Mouse (Mus musculus): ENCODE data around the gene Nudt14. TPM values are rescaled to one million over a fixed set of nuclear protein-coding genes. Genes with fewer than 3 reads are reported as not detected.
A peak's percentile ranks its signal among the peaks of the same experiment; 100 is the strongest.

Gene Nudt14
- polyA plus RNA-seq, 1 experiment from 2014 or later: 65.9 TPM

- no peak overlapping the region for H3K27ac ChIP-seq
- H3K4me3 ChIP-seq: no peak overlapping the region
- H3K9me3 ChIP-seq (replicated peaks): no peaks in the 10 kb centered on the region
- no peak overlapping the region for H3K4me2 ChIP-seq (replicated peaks)
- H3K36me3 ChIP-seq: peaks cover 78% of the 10 kb centered on the region
- no peaks in the 10 kb centered on the region for H3K27me3 ChIP-seq
- H3K9ac ChIP-seq: no peak overlapping the region
- no peaks in the 10 kb centered on the region for H3K4me1 ChIP-seq
- 80% methylated on average over 5 of the region's 5 CpGs for WGBS
- ATAC-seq (ENCODE audit: low FRiP score): no peak
Observed at GRCm38 (mm10) chr12:112961872-112962271, 19.9 kb upstream of the Nudt14 start.

- Histone ChIP-seq H3K4me1 (no peaks in the 10 kb centered on the region), H3K9me3 (replicated peaks) (no peaks in the 10 kb centered on the region), H3K4me2 (replicated peaks) (no peak overlapping the region), H3K27me3 (no peaks in the 10 kb centered on the region), H3K36me3 (peaks cover 74% of the 10 kb centered on the region), H3K9ac (no peak overlapping the region), H3K4me3 (no peak overlapping the region), H3K27ac (no peak overlapping the region)
- 87% methylated on average over 7 of the region's 7 CpGs for WGBS
- ATAC-seq (ENCODE audit: low FRiP score): no peak
Observed at GRCm38 (mm10) chr12:112961428-112961827, 19.5 kb upstream of the Nudt14 start.

DNA sequence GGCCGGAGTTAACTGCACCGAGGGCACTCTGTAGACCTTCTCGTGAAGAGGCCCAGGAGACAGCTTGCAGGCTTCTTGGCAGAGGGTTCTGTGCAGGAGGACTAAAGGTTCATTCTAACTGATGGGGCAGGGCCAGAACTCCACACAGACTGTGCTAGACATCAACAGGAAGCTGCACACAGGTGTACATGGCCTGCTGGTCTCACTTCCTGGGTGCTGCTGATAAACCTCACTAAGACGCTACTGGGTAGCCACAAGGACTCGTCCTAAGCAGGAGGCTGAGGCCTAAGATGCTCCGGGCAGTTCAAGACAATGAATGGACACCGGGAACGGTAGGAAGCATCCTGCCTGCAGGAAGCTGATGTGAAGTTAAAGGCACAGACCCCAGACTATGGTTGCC, 17.5 kb upstream of the Nudt14 start:
- Histone ChIP-seq H3K4me1 (no peaks in the 10 kb centered on the region), H3K27me3 (no peaks in the 10 kb centered on the region), H3K36me3 (peaks cover 55% of the 10 kb centered on the region), H3K4me2 (replicated peaks) (no peak overlapping the region), H3K9ac (no peak overlapping the region), H3K27ac (no peak overlapping the region), H3K9me3 (replicated peaks) (no peaks in the 10 kb centered on the region), H3K4me3 (no peak overlapping the region)
- ATAC-seq (ENCODE audit: low FRiP score): no peak
- 85% methylated on average over 8 of the region's 8 CpGs for WGBS

DNA sequence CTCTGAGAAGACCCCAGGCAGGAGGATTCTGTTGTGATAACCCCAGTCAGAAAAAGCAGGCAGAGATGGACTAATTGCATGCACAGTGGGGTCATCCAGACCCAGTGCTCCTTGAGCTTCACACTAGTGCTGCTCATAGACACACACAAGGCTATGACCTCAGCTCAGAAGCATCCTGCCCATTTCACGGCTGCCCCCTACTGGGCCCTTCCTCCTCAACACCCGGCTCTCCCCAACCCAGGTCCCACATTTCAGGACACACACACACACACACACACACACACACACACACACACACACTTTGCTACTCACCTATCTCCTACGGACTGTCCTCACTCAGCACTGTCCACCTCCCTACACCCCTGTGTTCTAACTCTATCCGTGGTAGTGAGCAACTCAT, 16.4 kb upstream of the Nudt14 start:
- H3K27me3 ChIP-seq: no peaks in the 10 kb centered on the region
- H3K4me1 ChIP-seq: no peaks in the 10 kb centered on the region
- H3K4me2 ChIP-seq (replicated peaks): no peak overlapping the region
- WGBS: 38% methylated on average over 4 of the region's 4 CpGs
- no peak overlapping the region for H3K9ac ChIP-seq
- H3K9me3 ChIP-seq (replicated peaks): no peaks in the 10 kb centered on the region
- no peak for ATAC-seq (ENCODE audit: low FRiP score)
- H3K36me3 ChIP-seq: peaks cover 44% of the 10 kb centered on the region
- H3K4me3 ChIP-seq: no peak overlapping the region
- no peak overlapping the region for H3K27ac ChIP-seq

- Histone ChIP-seq H3K9me3 (replicated peaks) (no peaks in the 10 kb centered on the region), H3K9ac (no peak overlapping the region), H3K4me3 (no peak overlapping the region), H3K4me2 (replicated peaks) (no peak overlapping the region), H3K36me3 (peaks cover 19% of the 10 kb centered on the region), H3K4me1 (peaks cover 10% of the 10 kb centered on the region), H3K27ac (no peak overlapping the region; the same call in 1 of the 2 replicates), H3K27me3 (no peaks in the 10 kb centered on the region)
- peak; percentile 36 for ATAC-seq (ENCODE audit: low FRiP score)
- 39% methylated on average over 4 of the region's 4 CpGs for WGBS
Observed at GRCm38 (mm10) chr12:112955800-112956199, 13.9 kb upstream of the Nudt14 start.

GRCm38 (mm10) chr12:112952926-112953565, 11.1 kb upstream of the Nudt14 start:
- Histone ChIP-seq H3K4me3 (no peak overlapping the region), H3K4me2 (replicated peaks) (no peak overlapping the region), H3K9ac (no peak overlapping the region), H3K27ac (no peak overlapping the region), H3K27me3 (no peaks in the 10 kb centered on the region), H3K9me3 (replicated peaks) (no peaks in the 10 kb centered on the region), H3K4me1 (peaks cover 22% of the 10 kb centered on the region), H3K36me3 (no peaks in the 10 kb centered on the region)
- no peak for ATAC-seq (ENCODE audit: low FRiP score)
- WGBS: 81% methylated on average over 3 of the region's 3 CpGs

DNA sequence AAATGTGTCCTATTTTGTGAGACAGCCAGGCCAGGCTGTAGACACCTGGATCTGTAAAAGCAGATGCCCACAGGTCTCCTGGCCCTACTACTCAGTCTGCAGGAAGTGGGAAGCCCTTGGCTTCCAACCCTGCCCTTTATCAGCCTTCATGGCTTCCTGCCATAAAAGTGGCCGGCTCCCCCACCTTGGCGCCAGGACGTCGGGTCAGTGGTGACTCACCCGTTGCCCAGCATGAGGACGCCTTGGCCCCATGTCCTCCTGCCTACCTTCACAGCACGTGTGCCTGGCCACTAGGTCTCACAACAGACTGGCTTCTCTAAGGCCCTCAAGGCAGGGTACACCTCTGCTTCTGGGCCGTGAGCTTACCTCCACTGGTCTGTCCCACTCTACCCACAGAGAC, 10.5 kb upstream of the Nudt14 start:
- Histone ChIP-seq H3K9me3 (replicated peaks) (no peaks in the 10 kb centered on the region), H3K4me1 (peaks cover 22% of the 10 kb centered on the region), H3K36me3 (no peaks in the 10 kb centered on the region), H3K9ac (no peak overlapping the region), H3K4me3 (no peak overlapping the region), H3K27me3 (no peaks in the 10 kb centered on the region), H3K27ac (no peak overlapping the region), H3K4me2 (replicated peaks) (no peak overlapping the region)
- no peak for ATAC-seq (ENCODE audit: low FRiP score)
- 70% methylated on average over 8 of the region's 8 CpGs for WGBS

DNA sequence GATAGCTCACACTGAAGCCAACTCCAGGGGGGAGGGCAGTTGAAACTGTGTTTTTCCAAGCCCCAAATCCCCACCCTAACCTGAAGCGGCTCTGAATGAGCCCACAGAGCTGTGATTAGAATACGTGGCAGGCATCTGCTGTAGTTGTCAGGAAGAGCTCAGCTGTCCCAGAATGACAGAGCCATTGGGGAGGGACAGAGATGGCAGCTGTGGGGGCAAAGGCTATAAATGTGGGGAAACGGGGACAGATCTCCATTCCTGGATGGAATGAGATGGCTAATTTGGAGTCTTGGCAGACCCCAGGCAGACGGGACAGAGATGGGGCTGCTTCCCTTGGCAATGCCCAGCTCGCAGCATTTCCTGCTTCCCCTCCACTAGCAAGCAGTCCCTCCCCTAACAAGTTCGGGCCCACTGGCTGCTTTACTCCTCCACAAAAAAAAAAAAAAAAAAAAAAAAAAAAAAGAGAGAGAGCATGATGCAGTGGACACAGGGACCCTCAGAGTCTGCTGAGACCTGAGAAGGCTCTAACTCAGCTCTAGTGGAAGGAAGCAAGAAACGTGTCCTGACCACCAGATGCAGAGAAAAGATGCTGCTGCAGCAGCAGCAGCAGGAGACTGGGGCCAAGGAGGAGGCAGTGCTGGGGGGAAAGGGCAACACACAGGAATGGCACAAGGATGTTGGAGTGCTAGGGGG, 9.4 kb upstream of the Nudt14 start:
- Histone ChIP-seq H3K27me3 (no peaks in the 10 kb centered on the region), H3K4me3 (no peak overlapping the region), H3K36me3 (no peaks in the 10 kb centered on the region), H3K4me2 (replicated peaks) (peak overlapping the region; percentile 80), H3K9ac (peak overlapping the region; percentile 86; the same call in 1 of the 2 replicates), H3K9me3 (replicated peaks) (no peaks in the 10 kb centered on the region), H3K27ac (peak overlapping the region; percentile 93), H3K4me1 (peaks cover 22% of the 10 kb centered on the region)
- ATAC-seq (ENCODE audit: low FRiP score): no peak
- 21% methylated on average over 7 of the region's 7 CpGs for WGBS

- 9% methylated on average over 6 of the region's 6 CpGs for WGBS
- peak overlapping the region; percentile 93 for H3K27ac ChIP-seq
- peak overlapping the region; percentile 80 for H3K4me2 ChIP-seq (replicated peaks)
- H3K36me3 ChIP-seq: no peaks in the 10 kb centered on the region
- H3K27me3 ChIP-seq: no peaks in the 10 kb centered on the region
- ATAC-seq (ENCODE audit: low FRiP score): peak; percentile 46
- peak overlapping the region; percentile 59 for H3K4me3 ChIP-seq
- H3K9ac ChIP-seq: peak overlapping the region; percentile 86; the same call in 1 of the 2 replicates
- no peaks in the 10 kb centered on the region for H3K9me3 ChIP-seq (replicated peaks)
- peaks cover 22% of the 10 kb centered on the region for H3K4me1 ChIP-seq
Observed at GRCm38 (mm10) chr12:112950761-112951129, 8.8 kb upstream of the Nudt14 start.

- Histone ChIP-seq H3K27me3 (no peaks in the 10 kb centered on the region), H3K4me2 (replicated peaks) (peak overlapping the region; percentile 80), H3K4me3 (peak overlapping the region; percentile 59), H3K4me1 (peaks cover 22% of the 10 kb centered on the region), H3K36me3 (no peaks in the 10 kb centered on the region), H3K9me3 (replicated peaks) (no peaks in the 10 kb centered on the region), H3K27ac (peak overlapping the region; percentile 93), H3K9ac (peak overlapping the region; percentile 86)
- WGBS: under 1% methylated on average over 58 of the region's 58 CpGs
- ATAC-seq (ENCODE audit: low FRiP score): peak; percentile 89
Observed at GRCm38 (mm10) chr12:112950040-112950760, 8.3 kb upstream of the Nudt14 start.

DNA sequence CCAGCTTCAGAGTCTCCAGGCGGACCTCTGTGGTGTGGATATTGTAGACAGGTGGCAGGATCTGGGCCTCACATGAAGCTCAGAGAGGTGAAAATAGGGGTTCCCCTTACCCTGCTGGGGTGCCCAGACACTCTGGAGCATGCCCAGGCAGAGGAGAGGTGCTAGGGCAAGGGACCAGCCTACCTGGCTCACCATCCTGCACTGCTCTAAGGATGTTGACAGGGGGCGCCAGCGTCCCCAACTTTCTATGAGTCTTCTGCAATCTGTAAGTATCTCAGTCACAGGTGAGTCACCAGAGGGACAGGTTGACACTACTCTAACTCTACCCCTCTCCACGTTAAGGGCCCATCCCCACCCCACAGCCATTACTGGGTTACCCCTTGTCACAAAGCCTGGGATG, 5.4 kb upstream of the Nudt14 start:
- Histone ChIP-seq H3K27ac (no peak overlapping the region), H3K4me2 (replicated peaks) (no peak overlapping the region), H3K27me3 (no peaks in the 10 kb centered on the region), H3K9me3 (replicated peaks) (no peaks in the 10 kb centered on the region), H3K36me3 (no peaks in the 10 kb centered on the region), H3K9ac (no peak overlapping the region), H3K4me1 (peaks cover 23% of the 10 kb centered on the region), H3K4me3 (no peak overlapping the region)
- no peak for ATAC-seq (ENCODE audit: low FRiP score)
- 24% methylated on average over 4 of the region's 4 CpGs for WGBS

DNA sequence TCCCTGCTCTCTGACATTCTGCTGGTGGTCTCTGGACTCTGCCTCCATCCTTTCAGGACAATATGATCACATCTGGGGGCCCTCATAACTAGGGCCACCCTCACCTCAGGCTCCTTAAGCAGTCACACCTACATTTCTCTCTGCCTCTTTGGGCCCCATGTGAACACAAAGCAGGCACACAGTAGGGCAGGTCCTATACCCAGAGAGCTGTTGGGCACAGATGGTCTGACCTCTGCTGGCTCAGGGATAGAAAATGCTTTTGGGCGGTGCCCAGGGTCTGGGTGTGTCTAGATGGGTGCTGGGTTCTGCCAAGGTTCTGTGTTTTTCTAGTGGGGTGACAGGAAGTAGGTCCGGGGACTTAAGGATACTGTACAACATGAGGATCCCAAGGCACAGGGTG, 1.7 kb upstream of the Nudt14 start:
- Histone ChIP-seq H3K4me3 (no peak overlapping the region), H3K9ac (no peak overlapping the region), H3K4me2 (replicated peaks) (no peak overlapping the region), H3K27ac (no peak overlapping the region), H3K27me3 (no peaks in the 10 kb centered on the region), H3K4me1 (peaks cover 33% of the 10 kb centered on the region), H3K36me3 (no peaks in the 10 kb centered on the region), H3K9me3 (replicated peaks) (no peaks in the 10 kb centered on the region)
- ATAC-seq (ENCODE audit: low FRiP score): no peak
- WGBS: 79% methylated on average over 2 of the region's 2 CpGs
